Mouse (Mus musculus) right cerebral cortex, adult 2 months (tissue): ENCODE data around the gene 4833427G06Rik.
"Not testable (repeated sequence)": the region's sequence is repeated elsewhere in the genome, so short reads cannot be mapped to it uniquely, and the experiment has no call there.

Experiments
- DNase-seq, 2 experiments: peaks; one replicate each; pipeline ENCODE4 v3.0.0; 2021 to 2022; ENCODE audit warnings: low spot score in 2 of 2

Gene 4833427G06Rik

DNA sequence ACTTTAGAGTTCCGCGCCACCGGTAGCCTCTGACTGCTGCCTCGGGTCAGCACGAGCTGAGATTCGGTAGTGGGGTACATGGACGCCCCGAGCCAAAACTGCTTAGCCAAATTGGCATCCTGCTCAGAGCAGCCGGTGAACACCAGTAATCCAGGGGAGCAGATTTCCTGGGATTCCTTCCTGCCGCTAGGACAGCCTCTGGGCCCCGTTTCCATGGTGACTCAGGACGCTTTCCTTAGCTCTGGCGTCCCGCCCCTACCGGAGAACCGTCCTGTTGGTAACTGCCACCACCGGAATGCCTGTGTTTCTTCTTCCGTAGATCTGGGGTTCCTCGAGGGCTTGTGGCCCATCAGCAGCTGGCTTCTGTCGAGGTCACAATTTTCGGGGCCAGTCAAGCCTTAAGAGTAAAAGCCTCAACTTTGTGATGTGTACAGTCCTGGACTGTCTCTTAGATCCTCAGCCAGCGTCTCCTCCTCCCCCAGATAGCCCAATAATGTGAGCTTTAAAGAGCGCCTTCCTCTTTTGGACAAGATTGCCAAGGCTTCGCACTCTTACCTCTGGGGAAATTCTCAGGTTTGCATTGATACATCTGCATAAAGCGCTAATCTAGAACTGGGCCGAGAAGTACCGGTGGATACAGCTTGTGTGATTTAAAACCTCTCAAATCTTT, at the start of gene 4833427G06Rik:
TSS of gene 4833427G06Rik (minus strand) at position 323 of the 670 bp plus-strand sequence.
- peak; percentile 16 to 21 for DNase-seq

- no peak for DNase-seq
Observed at GRCm38 (mm10) chr9:51147294-51147693, 45.4 kb upstream of the 4833427G06Rik start.

DNA sequence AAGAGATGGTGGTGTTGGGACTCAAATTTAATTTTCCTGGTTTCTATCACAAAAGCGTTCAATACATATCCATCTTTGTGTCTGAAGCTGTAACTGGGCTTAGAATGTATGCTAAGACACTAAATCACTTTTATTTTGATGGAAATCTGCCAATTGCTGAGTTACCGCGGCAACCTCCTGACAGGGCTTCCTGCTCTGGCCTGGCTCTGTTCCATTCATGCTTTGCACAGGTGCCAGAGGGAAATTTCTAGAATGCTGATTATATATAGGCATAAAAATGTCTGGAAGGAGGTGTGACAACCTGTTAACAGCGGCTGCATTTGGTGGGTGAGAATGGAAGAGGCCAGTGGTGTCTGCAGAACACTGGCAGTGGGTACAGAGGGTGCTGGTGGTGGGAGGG, 44.6 kb upstream of the 4833427G06Rik start:
- no peak for DNase-seq

DNA sequence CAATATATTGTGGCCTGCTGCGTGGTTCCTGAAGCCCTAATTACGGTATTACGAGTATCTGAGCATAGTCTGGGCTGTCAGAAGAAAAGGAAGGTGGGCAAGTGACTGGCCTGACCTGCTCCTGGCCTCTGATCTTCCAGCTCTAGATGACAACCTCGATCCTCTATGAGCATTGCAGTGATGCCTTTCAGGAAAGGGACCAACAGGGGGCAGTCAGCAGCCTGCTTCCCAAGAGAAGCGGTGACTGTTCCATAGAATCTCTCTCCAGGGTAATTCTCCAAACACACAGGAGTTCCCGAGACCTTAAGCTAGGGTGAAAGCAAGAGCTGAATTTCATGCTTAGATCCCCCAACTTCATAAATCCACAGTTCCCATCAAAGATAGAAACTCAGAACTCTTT, 42.3 kb upstream of the 4833427G06Rik start:
- DNase-seq = no peak

- no peak for DNase-seq
Observed at GRCm38 (mm10) chr9:51143437-51143836, 41.6 kb upstream of the 4833427G06Rik start.

DNA sequence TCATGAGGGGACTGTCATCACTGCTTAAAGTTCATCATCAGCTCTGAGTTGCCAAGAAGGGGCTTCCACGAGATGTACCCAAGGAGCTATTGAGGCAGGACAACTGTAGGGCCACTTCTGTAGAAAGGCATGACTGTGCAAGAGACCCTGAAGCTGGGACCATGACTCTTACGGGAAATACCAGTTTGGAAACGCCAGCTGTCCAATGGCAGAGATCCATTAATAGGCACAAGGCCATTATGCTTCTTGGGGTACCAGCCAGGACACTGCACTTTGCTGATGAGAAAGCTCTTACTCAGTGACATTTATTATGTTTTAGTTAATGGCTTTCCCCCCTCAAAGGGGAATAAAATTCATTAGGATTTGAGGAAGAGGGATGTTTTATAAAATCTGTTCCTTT, 38.8 kb upstream of the 4833427G06Rik start:
- DNase-seq = no peak

GRCm38 (mm10) chr9:51139401-51139800, 37.5 kb upstream of the 4833427G06Rik start:
- not testable (repeated sequence) for DNase-seq

DNA sequence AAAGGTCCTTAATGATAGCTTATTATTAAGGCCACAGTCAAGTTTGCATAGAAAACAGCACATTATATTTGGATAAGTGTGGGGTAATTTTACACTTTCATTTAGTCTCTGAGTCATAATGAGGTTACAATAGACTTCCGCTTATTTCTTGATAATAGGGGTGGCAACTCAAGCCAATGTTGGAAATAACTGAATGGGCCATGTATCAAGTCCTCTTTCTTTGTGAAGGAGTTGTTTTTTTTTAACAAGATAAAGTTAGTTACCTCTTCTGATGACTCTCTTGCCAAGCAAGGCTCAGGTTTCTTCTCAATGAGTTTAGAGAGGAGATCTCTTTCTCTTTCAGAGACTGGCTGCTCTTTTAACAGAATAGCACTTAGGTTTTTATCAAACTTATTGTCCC, 36.4 kb upstream of the 4833427G06Rik start:
- DNase-seq = no peak

- no peak for DNase-seq
Observed at GRCm38 (mm10) chr9:51137836-51138235, 36.0 kb upstream of the 4833427G06Rik start.

GRCm38 (mm10) chr9:51137432-51137831, 35.6 kb upstream of the 4833427G06Rik start:
- DNase-seq = no peak

DNA sequence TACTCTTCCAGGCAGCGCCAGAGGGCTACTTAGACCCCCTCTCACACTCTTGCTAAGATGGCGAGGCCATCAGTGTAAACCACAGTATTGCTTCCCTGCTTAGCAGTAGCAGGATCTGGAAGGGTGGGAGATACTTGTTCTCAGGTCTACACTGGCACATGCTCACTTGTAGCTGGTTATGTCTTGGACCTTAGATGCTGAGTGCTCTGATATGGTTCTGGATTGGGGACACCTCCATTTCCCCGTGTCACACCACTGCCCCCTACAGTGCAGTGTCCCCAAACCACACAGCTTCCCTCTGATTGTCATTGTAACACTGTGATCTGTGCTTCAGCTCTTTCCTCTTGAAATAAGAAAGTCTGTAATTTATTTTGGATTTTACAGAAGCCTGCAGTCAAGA, 35.1 kb upstream of the 4833427G06Rik start:
- DNase-seq = peak; percentile 39 to 53

DNA sequence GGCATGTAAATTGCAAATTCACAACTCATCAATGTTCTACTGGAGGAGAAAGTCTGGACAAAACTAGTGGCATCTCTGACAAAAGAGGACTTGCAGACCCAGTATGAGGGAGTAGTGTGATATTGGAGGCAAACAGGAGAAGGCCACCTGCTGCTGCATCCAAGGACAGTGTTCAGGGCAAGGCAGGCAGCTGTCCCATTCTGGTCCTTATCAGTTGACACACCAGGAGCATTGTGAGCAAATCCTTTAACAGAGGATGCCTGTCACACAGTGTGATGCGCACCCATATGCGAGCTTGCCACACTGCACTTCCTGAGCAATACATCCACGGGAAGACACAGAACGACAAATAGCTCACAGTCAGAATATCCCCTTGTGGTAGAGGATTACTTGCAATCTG, 12.9 kb upstream of the 4833427G06Rik start:
- DNase-seq = no peak

- no peak for DNase-seq
Observed at GRCm38 (mm10) chr9:51105751-51106150, 3.9 kb upstream of the 4833427G06Rik start.

DNA sequence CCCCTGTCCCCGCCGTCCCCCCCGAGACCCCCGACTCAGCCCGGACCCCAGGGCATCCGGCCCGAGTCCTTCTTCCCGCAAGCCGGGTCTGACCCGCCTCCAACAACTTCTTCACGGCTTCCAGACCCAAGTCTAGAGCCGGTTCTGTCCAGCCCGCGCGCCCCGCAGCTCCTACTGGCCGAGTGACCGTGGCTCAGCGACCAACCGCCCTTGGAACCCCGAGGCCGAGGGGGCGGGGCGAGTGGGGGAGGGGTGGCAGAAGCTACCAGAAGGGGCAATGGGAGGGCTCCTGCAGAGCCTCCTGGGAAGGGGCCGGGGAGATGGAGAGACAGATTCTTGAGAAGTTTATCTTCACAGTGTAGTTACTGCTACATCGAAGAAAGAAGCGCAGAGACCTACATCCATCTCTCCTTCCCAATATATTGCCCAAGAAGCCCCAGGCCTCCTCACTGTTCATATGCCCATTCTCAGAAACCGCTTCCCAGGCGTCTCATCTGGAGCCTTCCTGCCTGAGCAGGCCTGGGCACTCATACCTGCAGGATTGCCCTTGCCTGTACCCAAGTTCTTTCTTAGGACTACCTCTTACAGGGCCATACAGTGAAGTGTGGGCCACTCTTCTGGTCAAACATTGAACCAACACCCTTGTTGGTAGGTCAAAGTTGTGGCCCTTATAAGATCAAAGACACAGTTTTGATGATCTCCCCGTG, 2.1 kb upstream of the 4833427G06Rik start:
- no peak for DNase-seq

DNA sequence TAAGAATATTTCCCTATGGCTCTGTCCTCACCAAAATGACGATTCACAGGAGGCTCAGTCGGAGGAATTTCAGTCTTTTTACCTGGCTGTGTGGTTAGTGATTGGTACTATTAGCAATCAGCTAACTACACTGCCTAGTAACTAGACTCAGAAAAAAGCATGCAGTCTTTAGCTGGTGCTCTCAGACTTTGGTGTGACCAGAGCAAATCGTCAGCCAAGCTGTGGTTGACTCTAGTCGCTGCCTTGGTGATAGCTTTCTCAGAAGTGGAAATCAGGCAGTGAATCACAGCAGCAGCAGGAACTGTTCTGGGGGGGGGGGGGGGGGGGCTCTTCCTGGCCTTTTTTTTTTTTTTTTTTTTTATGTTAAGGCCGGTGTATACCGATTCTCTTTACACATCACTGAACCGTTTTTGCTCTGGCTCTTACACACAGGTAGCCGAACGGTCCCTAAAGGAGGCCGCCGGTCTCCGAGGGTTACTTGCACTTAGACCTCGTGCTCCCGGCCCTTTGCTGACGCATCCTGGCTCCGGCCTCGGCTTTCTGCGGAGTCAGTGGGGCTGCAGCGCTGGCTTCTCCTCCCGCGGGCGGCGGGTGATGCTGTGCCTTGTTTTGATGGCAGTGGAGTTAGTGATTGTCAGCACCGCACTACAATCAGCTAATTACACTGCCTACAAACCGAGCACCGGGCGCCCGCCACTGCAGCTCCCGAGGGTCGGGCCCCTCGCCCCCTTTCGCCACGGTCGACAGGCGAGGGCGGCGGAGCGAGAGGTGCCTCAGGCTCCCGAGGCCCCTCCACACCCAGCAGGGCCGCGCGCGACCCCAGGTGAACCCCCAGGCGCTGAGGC, 1.3 kb upstream of the 4833427G06Rik start:
- DNase-seq = peak; percentile 38 to 50

DNA sequence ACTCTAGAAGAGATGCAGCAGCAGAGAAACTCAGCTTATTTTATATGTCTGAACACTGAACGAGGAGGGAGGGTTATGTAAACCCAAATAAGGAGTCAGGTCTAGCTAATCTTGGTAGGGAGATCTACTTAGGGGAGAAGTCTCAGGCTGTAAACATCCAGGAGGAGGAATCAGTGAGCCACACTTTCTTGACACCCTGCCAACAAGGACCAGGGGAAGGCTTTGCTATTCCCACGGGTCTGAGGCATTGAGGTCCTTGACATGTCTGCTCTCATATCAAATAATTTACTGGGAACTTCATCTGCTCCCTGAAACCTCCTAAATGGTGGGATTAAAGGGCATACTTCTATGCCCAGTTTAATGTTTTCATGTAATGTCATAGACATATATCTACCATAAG, 5.6 kb downstream of the 4833427G06Rik start:
- no peak for DNase-seq

DNA sequence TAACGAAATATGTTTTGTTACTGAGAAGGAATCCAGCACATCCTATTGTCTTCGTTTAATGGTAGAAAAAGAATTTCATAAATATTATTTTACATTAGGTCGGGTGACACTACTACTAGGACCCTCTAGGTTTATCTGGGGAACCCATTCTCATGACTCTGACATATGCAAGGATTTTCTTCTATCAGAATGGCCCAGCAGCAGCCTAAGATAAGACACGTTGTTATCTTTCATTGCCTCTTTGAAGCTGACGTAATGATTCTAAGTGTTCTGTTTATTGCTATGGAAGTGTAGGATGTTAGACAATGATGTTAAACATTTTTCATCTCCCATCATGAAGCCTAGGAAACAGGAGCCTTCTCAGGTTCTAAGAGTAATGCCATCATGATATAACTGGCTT, 8.2 kb downstream of the 4833427G06Rik start:
- no peak for DNase-seq

GRCm38 (mm10) chr9:51081614-51082013, 20.3 kb downstream of the 4833427G06Rik start:
- DNase-seq = no peak

DNA sequence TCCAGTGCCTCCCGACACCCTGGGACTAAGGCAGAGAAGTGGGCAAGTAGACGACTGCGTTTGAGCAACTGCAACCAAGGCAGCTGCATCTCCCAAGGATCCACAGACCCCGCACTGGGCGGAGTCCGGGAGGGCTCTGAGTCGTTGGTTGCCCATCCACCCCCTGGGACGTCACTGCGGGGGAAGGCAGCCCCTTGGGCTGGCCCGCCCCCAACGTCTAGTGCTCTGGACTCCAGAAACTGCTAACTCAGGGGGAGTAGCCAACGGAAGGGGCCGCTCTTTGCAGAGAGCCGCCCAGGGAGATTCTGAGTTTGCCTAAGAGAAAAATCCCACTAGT, 24.9 kb downstream of the 4833427G06Rik start, which contains the start of gene Layn:
TSS of gene Layn (minus strand) at position 116 of the 337 bp plus-strand sequence.
- peak; percentile 24 to 54 for DNase-seq

- DNase-seq = no peak
Observed at GRCm38 (mm10) chr9:51076300-51076978, 25.4 kb downstream of the 4833427G06Rik start.

DNA sequence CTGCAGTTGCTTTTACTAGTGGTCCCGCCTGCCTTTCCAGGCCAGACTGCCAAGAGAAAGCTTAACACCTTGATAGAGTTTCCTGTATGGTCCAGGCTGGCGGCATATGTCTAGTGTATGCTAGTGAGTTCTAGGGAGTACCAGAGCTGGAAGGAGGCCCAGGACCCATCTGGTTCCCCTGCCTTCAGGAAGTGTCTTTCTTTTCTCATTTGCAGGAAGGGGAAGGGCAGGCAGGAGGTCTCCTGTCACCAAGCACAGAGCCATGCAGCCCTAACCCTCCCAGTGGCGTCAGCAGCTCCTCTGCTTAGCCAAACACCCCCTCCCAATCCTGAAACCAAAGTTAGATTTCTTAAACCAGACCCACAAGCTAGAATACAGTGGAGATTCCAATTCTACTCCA, 26.1 kb downstream of the 4833427G06Rik start:
- DNase-seq = no peak

- DNase-seq = no peak
Observed at GRCm38 (mm10) chr9:51070801-51071200, 31.1 kb downstream of the 4833427G06Rik start.
